Mouse (Mus musculus) forebrain, embryonic 14.5 days (tissue): ENCODE measurements around the gene Ergic2. TPM values are rescaled to one million over a fixed set of nuclear protein-coding genes. Genes with fewer than 3 reads are reported as not detected.

Experiments used
- ATAC-seq: fragments of 200-750 bp; cut with Nextera tagmentation; 2 replicates; pipeline ENCODE4 v1.8.0; 2017; ENCODE audit warnings: mild to moderate bottlenecking, moderate library complexity
- DNase-seq: peaks from one replicate; pipeline ENCODE4 v3.0.0-alpha.2; 2015; ENCODE audit warnings: low spot score
- H3K27ac ChIP-seq: fragments of 300-500 bp; sonication (generic); 2 replicates; pipeline ENCODE4 v1.5.1; 2014; ENCODE audit warnings: low read depth, mild to moderate bottlenecking, control low read depth, low read length, moderate library complexity
- H3K27me3 ChIP-seq: fragments of 300-500 bp; sonication (generic); replicated peaks from 2 replicates; pipeline ENCODE4 v1.6.1; 2014; ENCODE audit warnings: low read length, control low read depth, mixed read lengths; ENCODE audit not compliant: control insufficient read depth, insufficient read depth
- H3K36me3 ChIP-seq: fragments of 300-500 bp; sonication (generic); 2 replicates; pipeline ENCODE4 v1.6.1; 2014; ENCODE audit warnings: low read length, control low read depth; ENCODE audit not compliant: control insufficient read depth, insufficient read depth
- H3K4me1 ChIP-seq: fragments of 300-500 bp; sonication (generic); 2 replicates; pipeline ENCODE4 v1.6.1; 2014; ENCODE audit warnings: antibody characterized with exemption, low read length, control low read depth; ENCODE audit not compliant: control insufficient read depth, insufficient read depth
- H3K4me2 ChIP-seq: fragments of 300-500 bp; sonication (generic); 2 replicates; pipeline ENCODE4 v1.6.1; 2014; ENCODE audit warnings: mild to moderate bottlenecking, control low read depth, low read length
- H3K4me3 ChIP-seq: fragments of 300-500 bp; sonication (generic); 2 replicates; pipeline ENCODE4 v1.5.1; 2014; ENCODE audit warnings: low read depth, low read length, control low read depth
- H3K9ac ChIP-seq: fragments of 300-500 bp; sonication (generic); 2 replicates; pipeline ENCODE4 v1.6.1; 2014; ENCODE audit warnings: mild to moderate bottlenecking, low read length, control low read depth, moderate library complexity
- H3K9me3 ChIP-seq: fragments of 300-500 bp; sonication (generic); replicated peaks from 2 replicates; pipeline ENCODE4 v1.6.1; 2016; ENCODE audit warnings: low read length, control low read depth, mixed read lengths; ENCODE audit not compliant: control insufficient read depth
- WGBS: fragments of 180-500 bp; shearing (Covaris S2); extraction: QIAGEN DNeasy Blood & Tissue Kit; methylation state at CpG from one replicate; pipeline ENCODE4 v1.1.7; 2014; 5-methylcytosine and 5-hydroxymethylcytosine counted together
- polyA plus RNA-seq: library from polyadenylated mRNA; unstranded; fragments of >200 nt; fragmentation: Nextera tagmentation; extraction: Ambion mirVana; gene quantifications from 2 replicates; pipeline ENCODE4 v1.2.1, GENCODE M21; 2014

The Ergic2 gene
- polyA plus RNA-seq, 1 experiment from 2014 or later, result 206 TPM

DNA sequence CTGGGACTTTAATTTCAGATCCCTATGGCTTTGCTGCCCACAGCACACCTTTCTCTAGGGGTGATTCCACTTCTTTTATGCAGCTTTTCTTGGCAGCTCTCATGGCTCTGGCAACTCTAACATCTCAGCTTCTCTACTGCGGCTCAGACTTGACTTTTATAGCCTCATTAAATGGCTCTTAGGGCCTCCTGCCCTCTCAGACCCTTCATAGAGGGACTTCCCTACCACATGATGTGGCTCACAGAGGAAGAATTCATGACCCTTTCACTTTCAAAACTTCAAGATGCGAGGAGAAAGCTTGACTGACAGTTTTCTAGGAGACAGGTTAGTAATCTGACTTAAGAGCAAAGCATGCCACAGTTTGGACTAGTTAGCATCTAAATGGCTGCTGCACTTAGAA is 10.5 kb upstream of the Ergic2 start:
- Histone ChIP-seq H3K27me3 (no peaks in the 10 kb centered on the region), H3K9me3 (no peaks in the 10 kb centered on the region), H3K9ac (no peak overlapping the region), H3K27ac (no peak overlapping the region), H3K36me3 (no peaks in the 10 kb centered on the region), H3K4me1 (no peaks in the 10 kb centered on the region), H3K4me3 (no peak overlapping the region), H3K4me2 (no peak overlapping the region)
- WGBS, result 78% methylated on average over 2 of the region's 2 CpGs
- DNase-seq, result no peak
- no peak for ATAC-seq

DNA sequence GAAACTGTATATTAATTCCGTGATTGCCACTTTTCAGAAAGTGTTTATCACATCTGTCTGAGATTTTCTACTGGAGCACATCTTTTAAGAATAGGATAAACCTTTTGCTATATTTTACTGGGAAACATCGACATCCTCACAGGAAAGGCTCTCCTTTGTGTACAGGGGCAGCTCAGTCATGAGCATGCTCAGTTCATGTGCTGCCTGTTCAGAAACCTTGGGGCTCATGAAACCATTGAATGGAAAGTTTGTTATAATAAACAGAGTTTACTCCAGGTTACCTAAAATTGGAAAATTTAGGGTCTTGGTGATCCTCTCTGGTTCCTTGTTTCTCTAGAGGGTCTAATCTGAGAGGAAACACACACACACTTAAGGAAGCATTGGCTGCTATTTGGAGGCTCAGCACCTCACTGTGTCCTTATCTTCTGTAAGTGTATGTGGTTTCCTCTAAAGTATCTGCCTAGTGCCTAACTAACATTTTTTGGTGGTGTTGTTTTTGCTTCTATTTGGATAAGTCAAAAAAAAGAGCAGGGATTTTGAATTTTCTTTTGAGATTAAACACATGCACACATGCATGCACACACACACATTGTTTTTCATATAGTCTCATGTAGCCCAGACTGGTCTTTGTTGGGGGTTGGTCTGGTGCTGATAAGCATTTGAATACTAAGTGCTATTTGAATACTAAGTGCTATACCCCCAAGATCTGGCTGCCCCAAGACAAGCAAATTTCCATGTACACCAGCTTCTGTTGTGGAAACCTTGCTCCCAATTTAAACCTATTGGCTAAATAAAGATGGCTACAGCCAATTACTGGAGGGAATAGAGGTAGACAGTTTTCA is 6.3 kb upstream of the Ergic2 start:
- Histone ChIP-seq H3K4me1 (no peaks in the 10 kb centered on the region), H3K27ac (no peak overlapping the region), H3K4me3 (no peak overlapping the region), H3K4me2 (no peak overlapping the region), H3K27me3 (no peaks in the 10 kb centered on the region), H3K9me3 (no peaks in the 10 kb centered on the region), H3K36me3 (no peaks in the 10 kb centered on the region), H3K9ac (no peak overlapping the region)
- no peak for ATAC-seq
- DNase-seq, result no peak
- WGBS, result 87% methylated on average over 2 of the region's 2 CpGs

DNA sequence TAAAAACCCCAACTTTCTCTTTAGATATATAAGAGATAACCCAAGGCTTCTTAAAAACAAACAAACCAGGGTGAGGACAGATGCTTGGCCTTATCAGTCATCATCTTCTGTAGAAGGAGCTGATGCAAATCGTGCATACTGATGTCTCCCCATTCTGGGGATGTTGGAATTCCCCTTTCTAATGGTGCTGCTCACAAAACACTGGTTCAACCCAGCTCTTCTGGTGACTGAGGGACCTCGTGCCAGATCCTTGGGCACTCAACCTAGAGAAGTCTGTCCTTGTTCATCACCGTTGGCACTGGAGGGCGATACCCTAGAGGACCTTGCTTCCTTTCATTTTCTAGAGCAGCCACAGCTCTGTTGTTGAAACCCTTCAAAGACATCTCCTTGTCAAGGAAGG is 4.6 kb upstream of the Ergic2 start:
- no peak overlapping the region for H3K27ac ChIP-seq
- H3K4me3 ChIP-seq, result no peak overlapping the region
- no peak for ATAC-seq
- no peaks in the 10 kb centered on the region for H3K9me3 ChIP-seq
- no peak for DNase-seq
- peaks cover 5% of the 10 kb centered on the region; the same call in 1 of the 2 replicates for H3K4me1 ChIP-seq
- 90% methylated on average over 4 of the region's 4 CpGs for WGBS
- H3K27me3 ChIP-seq, result no peaks in the 10 kb centered on the region
- no peaks in the 10 kb centered on the region for H3K36me3 ChIP-seq
- H3K4me2 ChIP-seq, result no peak overlapping the region
- no peak overlapping the region for H3K9ac ChIP-seq

DNA sequence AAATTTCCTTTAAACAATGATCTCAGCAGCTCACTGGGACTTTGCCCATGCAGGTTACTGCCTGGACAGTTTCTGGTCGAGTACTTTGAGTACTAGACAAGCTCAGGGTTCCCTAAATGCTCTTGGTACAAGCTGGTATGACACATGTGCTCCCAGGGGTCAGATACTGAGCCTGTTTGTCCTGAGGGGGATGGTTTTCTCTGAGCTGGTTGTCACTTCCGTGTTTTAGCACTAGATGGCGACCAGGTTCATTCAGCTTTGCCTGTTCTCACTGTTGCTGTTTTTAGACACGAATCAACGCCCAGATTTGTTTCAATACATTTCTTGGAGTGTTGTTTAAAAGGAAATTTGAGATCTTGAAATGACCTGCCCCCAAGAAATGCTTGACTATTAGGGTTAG is 2.6 kb upstream of the Ergic2 start:
- H3K9me3 ChIP-seq, result no peaks in the 10 kb centered on the region
- no peak overlapping the region for H3K4me2 ChIP-seq
- H3K4me3 ChIP-seq, result no peak overlapping the region
- no peaks in the 10 kb centered on the region for H3K36me3 ChIP-seq
- no peak overlapping the region for H3K9ac ChIP-seq
- ATAC-seq, result no peak
- no peak overlapping the region for H3K27ac ChIP-seq
- H3K4me1 ChIP-seq, result peaks cover 10% of the 10 kb centered on the region
- H3K27me3 ChIP-seq, result no peaks in the 10 kb centered on the region
- DNase-seq, result peak; percentile 74
- 7% methylated on average over 5 of the region's 5 CpGs for WGBS

DNA sequence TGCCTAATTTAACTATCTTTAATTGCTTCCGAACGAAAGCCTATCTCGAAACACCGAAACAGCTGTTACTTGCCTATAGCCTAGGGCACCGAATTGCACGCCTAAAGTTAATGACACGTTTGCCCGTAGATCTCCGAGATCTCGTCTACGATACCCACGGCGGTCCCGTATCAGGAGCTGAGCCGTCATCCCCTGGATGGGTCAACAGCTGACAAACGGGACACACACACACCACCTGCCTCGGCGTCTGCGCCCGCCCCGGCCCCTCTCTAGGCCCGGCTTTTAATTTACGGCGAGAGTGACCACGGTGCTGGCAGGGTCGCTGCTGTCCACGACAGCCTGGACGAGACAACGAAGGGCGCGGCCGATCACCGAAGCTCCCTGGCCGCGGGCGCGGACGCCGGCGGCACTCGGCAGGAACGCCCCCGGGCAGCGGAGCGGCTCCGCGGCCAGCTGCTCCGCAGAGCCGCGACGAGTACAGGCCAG is 740 bp downstream of the Ergic2 start:
- Histone ChIP-seq H3K9ac (peak overlapping the region; percentile 96), H3K4me2 (peak overlapping the region; percentile 76), H3K27me3 (no peaks in the 10 kb centered on the region), H3K36me3 (no peaks in the 10 kb centered on the region), H3K4me1 (peaks cover 10% of the 10 kb centered on the region), H3K4me3 (peak overlapping the region; percentile 98), H3K9me3 (no peaks in the 10 kb centered on the region), H3K27ac (peak overlapping the region; percentile 81)
- WGBS, result under 1% methylated on average over 51 of the region's 51 CpGs
- ATAC-seq, result peak; percentile 50
- DNase-seq, result peak; percentile 18

DNA sequence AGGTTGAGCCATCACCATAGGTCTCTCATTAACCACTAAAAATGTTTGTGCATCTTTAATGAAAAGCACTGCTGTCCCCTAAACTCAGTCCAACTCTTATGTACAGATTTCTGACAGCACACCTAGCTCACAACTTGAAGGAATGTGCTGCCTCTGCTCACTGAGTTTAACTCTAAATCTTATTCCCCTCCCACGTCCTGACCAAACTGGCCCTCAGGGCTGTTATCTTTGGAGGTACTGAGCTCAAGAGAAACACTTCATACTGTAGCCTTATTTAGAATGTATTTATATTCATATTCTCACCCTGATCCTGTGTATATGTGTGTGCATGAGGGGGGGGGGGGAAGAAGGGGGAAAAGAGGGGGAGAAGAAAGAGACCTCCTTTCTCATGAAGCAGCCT is 4.7 kb downstream of the Ergic2 start:
- no peak overlapping the region for H3K9ac ChIP-seq
- H3K27me3 ChIP-seq, result no peaks in the 10 kb centered on the region
- H3K27ac ChIP-seq, result no peak overlapping the region
- ATAC-seq, result no peak
- WGBS, result 89% methylated on average over 1 of the region's 1 CpGs
- no peak for DNase-seq
- H3K4me1 ChIP-seq, result peaks cover 5% of the 10 kb centered on the region; the same call in 1 of the 2 replicates
- H3K4me2 ChIP-seq, result no peak overlapping the region
- H3K4me3 ChIP-seq, result no peak overlapping the region
- H3K9me3 ChIP-seq, result no peaks in the 10 kb centered on the region
- H3K36me3 ChIP-seq, result peaks cover 23% of the 10 kb centered on the region

DNA sequence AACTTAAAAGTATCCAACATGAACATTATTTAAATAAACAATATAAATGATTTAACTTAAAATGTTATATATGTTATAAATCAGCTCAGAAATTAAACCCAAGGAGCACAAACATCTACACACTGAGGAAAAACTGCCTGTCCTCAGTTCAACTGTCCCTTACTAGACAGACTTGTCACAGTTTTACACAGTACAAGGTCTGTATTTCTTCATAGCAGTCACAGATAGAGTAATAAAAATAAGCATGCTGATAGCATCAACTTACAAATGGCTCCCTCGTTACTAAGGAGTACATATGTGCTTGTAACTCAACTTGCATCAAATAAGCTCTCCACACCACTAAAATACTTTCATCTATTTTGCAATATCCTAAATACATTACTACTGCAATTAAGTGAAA is 7.0 kb downstream of the Ergic2 start:
- Histone ChIP-seq H3K4me2 (no peak overlapping the region), H3K9ac (no peak overlapping the region)
- 100% methylated on average over 1 of the region's 1 CpGs for WGBS

DNA sequence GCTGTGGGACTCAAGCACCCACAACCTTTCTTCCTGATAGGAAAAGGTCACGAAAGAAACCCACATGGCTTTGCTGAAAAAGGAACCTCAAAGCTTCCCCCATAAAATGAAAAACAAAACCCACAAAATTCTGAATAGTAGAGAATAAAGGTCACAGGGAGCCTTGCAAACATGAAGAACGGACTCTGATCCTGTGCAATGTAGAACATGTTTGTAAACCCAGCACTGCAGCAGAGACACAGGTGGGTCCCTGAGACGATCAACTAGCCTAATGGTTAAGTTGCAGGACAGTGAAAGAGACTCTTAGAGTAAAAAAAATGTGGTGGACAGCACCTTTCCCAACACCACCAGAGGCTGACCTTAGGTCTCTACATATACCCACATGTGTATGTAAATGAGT is 12.4 kb downstream of the Ergic2 start:
- ATAC-seq, result no peak
- no peak overlapping the region for H3K4me3 ChIP-seq
- H3K27ac ChIP-seq, result no peak overlapping the region
- 93% methylated on average over 3 of the region's 3 CpGs for WGBS
- H3K9me3 ChIP-seq, result no peaks in the 10 kb centered on the region
- H3K4me1 ChIP-seq, result no peaks in the 10 kb centered on the region
- peaks cover 72% of the 10 kb centered on the region for H3K36me3 ChIP-seq
- H3K9ac ChIP-seq, result no peak overlapping the region
- H3K4me2 ChIP-seq, result no peak overlapping the region
- no peaks in the 10 kb centered on the region for H3K27me3 ChIP-seq
- DNase-seq, result no peak

More for the DNA sequence above, 7.0 kb downstream of the Ergic2 start:
- no peaks in the 10 kb centered on the region for H3K27me3 ChIP-seq
- no peaks in the 10 kb centered on the region for H3K9me3 ChIP-seq
- no peaks in the 10 kb centered on the region for H3K4me1 ChIP-seq
- ATAC-seq (no peak), DNase-seq (no peak)
- H3K36me3 ChIP-seq, result peaks cover 43% of the 10 kb centered on the region
- H3K27ac ChIP-seq, result no peak overlapping the region
- H3K4me3 ChIP-seq, result no peak overlapping the region

DNA sequence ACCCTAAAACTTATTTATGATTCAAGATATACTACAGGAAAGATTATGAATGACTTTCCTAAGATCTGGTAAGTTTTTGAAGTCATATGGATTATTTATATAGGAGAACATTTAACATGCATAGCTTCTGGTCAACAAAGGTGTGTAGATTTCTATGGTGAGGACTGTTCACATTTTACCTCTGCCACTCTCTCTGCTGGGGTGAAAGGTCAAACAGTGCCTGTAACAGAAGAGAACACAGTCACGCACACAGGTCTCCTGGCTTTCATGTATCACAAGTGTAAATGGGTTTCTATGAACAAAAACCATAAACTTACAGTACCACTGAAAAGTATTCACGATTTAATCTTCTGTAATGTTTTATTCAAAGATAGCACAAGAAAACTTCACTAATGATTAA is 13.0 kb downstream of the Ergic2 start:
- no peak for DNase-seq
- Histone ChIP-seq H3K9ac (no peak overlapping the region), H3K27me3 (no peaks in the 10 kb centered on the region), H3K4me3 (no peak overlapping the region), H3K4me1 (no peaks in the 10 kb centered on the region), H3K27ac (no peak overlapping the region), H3K4me2 (no peak overlapping the region), H3K36me3 (peaks cover 76% of the 10 kb centered on the region), H3K9me3 (no peaks in the 10 kb centered on the region)
- WGBS, result 94% methylated on average over 2 of the region's 2 CpGs
- no peak for ATAC-seq
